Mouse (Mus musculus): ENCODE data around the gene Mthfd1l.
"Not testable (repeated sequence)": the region's sequence is repeated elsewhere in the genome, so short reads cannot be mapped to it uniquely, and the experiment has no call there.

Mthfd1l gene

DNA sequence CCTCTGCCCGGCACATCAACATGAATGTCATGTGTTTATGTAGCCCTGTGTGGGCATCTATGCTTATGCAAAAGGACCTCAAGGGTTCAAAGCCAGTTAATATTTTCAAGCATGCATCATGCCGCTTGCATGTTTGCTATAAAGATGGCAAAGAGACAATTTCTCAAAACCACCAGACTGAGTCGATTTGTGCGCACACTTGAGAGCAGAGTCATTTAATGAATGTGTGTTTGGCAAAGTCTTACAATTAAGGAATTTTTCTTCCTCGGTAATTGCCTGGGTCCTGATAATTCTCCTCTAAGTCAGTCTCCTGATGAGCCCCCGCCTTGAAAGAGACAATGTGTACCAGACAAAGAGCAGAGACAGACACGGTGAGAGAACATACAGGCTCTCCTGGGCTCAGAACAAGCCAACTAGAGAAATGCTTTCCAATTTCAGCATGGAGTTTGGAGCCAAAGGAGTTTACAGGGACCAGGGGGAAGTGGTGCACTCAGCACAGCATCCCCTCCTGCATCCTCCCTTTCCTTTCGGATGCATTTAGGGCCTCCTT, 186.7 kb downstream of the Mthfd1l start:
- no peak for DNase-seq

DNA sequence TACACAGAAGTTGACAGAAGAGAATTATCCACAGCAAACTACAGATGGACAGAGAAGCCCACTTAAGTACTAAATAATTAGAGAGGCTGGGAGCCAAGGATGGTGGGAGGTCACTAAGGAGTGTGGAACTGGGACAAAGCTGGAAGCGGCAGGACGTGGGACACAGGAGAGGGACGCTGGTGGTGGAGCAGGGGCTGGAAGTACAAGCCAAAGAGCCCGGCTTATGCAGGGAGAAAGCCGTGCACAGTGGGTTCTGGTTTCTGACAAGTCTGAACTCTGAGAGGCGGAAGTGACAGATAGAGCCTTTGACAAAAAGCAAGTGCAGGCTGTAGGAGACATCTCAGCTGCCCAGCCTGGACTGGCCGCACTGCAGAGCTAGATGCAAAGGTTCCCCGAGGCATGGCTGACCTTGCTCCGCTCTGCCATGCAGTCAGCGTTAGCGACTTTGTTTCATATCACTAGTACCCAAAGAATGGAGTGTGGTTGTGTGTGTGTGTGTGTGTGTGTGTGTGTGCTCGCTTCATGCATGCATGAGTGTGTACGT, 187.4 kb downstream of the Mthfd1l start:
- no peak for DNase-seq

DNA sequence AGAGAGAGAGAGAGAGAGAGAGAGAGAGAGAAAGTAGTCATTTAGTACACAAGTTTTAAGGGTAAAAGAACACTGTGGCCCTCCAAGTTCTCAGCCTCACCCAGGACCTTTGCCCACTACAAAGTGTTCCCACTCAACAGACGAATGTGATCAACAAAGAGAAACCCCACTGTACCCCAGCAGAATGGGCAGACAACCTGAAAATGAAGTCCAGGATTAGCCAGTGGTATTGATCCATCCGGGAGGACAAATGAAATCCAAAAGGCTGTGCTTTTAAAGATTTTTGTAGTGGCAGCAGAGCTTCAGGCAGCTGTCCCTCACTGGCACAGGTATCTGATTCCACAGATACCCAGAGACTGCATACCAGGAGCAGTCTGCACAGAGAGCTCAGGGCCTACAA, 189.1 kb downstream of the Mthfd1l start:
- no peak for DNase-seq

DNA sequence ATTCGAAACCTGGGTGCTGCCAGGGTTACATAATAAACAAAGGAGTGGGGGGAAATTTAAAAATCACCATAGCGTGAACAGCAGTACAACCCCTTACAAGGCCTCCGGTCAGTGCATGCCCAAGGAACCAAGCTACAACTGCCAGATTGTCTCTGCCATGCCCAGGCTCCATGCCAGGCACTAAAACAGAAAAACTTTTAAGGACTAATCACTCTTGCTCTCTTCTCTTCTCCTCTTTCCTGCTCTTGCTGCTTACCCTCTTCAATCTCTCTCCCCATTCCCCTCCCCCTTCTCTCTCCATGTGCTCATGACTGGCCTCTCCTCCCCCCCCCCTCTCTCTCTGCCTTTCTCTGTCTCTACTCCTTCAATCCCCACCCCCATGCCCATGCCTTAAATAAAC, 190.1 kb downstream of the Mthfd1l start:
- no peak for DNase-seq

DNA sequence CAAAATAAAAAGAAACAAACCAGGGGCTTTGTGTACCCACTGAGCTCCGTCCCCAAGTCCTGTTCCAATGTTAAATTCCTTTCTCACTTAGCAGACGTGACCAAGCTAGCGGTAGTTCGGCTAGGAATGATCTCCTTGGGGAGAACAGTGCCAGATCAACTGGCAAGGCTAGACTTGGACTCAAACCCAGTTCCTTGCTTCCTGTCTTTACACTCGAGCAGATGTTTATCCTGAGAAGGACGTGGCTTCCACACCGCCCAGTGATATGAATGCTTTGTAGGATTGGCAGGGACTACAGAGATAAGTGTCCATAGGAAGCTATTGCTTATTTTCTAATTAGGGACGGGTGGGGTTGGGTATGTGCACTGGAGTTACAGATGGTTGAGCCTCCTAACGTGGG, 191.8 kb downstream of the Mthfd1l start:
- no peak for DNase-seq

DNA sequence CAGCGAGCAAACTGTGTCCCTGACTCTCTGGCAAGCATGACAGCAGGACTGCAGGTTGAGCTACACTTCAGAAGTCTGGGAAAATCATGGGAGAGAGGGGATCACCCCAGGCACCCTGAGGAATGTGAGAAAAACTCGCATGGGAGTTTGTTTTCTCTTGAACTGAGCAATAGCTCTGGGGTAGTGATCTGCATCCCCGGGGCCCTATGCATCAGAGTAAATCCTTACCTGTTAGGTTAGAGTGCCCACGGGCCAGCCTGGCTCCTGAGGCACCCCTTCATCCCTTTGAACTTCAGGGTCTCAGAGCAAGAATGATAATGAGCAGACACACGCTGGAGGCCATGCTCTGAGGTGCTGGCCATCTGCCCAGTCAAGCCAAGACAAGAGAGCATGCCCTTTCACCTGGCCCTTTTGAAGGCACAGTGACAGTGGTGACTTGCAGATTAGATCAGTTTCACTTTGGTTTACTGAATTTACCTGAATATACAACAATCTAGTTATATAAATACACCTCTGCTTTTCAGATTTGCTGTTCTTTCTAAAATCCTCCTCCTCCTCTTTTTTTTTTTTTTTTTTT, 195.4 kb downstream of the Mthfd1l start:
- no peak for DNase-seq

DNA sequence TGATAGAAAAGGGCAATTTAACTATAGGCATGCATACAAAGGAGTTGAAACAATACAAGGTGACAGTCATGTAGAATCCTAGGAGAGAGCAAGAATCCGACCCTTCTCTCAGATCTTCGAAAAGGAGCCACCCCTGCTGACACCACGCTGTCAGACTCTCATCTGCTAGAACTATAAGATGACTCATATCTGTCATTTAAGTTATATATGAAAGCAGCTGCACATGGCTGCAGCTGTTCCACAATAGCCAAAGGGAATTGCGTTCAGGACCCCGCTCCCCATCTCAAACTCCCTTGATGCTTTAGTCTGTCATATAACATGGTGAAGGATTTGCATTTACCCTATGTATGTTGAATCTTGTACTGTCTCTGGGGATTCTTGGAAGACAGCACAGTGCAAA, 201.3 kb downstream of the Mthfd1l start:
- DNase-seq: no peak

DNA sequence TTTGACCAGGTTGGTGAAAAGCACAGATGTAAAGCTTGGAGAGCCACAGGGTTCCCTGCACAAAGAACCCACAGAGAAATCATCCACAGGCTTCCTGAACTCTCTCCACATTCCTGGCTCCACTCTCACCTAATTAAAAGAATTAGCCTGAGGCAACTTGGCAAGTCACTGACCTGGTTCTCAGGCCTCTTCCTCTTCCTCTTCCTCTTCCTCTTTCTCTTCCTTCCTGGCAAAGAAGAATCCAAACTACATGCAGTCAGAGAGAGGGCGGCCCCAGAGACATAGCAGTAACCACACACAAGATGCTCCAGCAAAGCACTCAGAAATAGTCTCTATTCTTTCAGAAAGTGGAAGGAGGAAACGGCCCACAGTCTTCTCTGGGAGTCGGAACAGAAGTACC, 201.8 kb downstream of the Mthfd1l start:
- no peak for DNase-seq

DNA sequence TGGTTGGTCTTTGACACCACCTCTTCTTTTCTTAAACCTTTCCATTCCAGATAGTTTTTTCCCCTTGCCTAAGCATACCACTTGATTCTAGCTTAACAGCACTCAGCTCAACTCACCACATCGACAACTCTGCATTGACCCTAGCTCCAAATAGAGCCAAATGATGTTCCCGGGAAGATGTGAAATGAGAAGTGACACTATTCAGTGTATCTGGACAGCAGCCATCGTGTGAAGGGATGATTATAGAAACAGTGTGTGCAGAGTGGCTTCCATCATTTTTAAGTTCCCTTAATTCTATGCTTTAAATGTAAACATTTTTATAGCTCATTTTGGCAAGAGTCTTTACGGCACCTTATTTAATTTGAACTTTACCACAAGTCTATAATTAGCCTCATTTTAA, 204.4 kb downstream of the Mthfd1l start:
- DNase-seq: no peak

DNA sequence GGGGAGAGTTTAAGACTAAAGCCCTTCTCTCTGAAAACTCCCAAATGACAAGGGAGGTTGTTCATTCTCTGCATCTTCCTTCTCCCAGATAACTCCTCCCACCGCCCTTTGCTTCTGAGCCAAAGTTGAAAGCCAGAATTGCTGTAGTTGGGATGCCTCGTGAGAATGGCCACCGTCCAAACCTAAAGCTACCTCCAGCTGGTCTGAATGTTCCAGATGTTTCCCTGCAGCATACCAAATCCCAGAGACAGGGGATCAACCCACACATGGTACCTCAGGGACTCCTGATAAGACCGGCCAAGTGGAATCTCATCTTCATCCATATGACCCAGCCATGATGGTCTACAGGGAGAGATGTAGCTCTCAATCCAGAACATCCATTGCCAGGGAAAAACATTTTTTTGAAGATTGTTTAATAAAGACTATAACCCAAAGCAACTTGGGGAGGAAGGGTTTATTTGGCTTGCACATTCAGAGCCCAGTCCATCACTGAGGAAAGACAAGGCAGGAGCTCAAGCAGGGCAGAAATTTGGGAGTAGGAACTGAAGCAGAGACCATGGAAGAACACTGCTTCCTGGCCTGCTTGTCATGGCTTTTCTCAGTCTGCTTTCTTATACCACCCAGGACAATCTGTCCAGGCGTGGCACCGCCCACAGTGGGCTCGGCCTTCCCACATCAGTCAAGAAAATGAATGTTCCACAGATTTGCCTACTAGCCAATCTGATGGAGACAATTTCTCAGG, 206.3 kb downstream of the Mthfd1l start:
- DNase-seq: no peak

DNA sequence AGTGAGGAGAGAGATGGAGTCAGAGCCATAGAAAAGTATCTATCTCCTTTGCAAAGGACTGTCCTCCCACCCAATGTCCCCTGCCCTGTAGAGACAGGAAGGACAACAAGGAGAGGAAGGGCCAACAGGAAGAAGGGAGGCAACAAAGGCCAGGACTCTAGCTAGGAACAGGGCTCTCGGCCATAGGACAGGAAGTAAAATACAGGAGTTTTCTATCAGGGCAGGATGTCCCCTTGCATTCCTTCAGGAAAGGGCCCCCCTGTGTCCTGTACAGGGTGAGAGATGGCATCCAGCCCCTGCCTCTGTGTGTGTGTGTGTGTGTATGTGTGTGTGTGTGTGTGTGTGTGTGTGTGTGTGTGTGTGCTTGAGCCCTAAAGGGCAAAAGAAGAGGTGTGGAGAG, 209.0 kb downstream of the Mthfd1l start:
- no peak for DNase-seq

DNA sequence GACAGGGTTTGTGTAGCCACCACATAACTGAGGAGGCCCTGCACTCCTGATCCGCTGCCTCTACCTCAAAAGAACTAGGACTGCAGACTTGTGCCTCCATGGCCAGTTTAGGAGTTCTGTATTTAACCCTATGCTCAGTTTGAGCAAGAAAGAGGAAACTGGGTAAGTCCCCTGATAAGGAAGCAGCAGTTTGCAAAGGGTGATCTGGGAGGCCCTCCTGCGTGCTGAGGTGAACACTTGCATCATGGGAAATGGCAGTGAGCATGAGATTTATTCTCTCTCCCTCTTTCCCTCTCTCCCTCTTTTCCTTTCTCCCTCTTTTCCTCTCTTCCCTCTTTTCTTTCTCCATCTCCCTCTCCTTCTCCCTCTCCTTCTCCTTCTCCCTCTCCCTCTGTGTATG, 209.5 kb downstream of the Mthfd1l start:
- DNase-seq: no peak

DNA sequence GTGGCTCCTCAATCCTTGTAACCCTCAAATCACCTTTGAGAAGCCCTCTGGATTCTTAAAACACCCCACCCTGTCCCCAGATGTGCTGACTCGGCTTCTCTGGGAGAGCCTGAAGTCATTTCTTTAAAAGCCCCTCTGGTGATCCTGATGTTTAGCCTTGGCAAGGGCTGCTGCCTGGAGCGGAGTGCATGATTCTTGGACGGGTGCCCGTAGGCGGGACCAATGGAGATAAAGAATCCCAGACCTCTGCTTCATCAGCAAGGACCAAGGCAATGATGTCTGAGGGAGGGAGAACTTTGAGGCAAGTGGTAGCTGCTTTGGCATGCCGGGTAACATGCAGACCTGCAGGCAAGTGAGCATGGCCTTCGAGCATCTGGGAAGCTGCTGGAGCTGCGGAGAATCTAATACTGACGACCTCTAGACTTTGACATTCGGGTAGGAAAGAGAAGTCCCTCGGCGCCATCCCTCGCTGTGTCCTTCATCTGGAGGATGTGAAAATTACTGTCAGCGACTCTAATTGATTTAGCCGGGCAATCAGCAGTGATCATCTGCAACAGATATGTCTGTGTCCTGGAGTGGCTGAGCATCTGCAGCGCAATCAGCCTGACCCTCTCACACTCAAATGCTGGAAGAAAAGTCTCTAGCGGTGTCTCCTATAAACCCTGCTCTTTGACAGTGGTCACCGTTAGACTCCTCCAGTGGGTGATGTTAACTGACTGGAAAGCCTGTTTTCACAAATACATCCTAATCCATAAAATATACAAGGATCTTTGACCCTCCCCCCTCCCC, 215.9 kb downstream of the Mthfd1l start:
- peak; percentile 50 to 56 for DNase-seq

DNA sequence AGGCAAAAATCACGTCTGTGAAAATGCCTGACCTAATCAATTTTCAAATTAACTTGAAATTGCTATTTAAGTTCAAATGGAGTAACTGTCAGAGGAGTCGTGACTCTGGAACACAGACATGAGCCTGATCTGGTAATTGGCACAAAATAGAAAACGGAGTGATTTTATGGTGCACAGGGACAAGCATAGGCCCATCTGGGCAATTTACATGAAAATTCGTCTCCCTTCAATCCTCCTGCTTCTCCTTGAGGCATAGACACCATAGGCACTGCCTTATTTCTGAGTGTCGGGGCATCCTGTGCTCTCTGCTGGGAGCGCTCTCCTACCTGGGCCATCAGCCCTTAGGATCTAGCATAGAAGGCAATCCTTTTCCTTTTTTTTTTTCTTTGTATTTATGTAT, 216.5 kb downstream of the Mthfd1l start:
- DNase-seq: no peak

DNA sequence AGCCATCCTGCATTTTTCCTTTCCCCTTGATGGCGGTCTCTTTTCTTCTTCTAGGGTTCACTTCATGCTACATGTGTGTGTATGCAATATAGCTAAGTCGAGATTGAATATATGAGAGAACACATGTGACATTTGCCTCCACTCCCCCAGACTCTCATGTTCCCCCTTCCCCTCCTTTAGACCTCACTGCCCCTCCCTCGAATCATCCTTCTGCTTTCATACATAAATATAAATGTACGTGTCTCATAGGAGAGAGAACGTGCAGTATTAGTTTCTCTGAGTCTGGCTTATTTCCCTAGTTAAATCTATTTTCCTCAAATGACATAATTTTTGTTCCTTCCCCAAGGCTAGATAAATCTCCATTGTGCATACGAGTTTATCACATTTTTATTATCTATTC, 226.1 kb downstream of the Mthfd1l start:
- DNase-seq: no peak

DNA sequence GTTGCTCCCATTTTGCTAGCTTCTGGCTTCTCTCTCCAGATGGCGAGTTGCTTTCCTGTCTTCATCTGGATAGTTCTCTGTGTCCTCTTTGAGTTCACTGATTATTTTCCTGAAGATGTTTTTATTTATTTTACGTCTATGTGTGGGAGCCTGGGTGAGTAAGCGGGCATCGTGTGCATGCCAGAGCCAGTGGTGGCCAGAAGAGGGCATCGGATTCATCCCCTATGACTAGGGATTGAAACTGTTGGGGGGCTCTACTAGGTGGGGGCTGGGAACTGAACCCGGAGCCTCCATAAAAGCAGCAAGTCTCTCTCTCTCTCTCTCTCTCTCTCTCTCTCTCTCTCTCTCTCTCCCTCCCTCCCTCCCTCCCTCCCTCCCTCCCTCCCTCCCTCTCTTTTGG, 227.0 kb downstream of the Mthfd1l start:
- DNase-seq: no peak

DNA sequence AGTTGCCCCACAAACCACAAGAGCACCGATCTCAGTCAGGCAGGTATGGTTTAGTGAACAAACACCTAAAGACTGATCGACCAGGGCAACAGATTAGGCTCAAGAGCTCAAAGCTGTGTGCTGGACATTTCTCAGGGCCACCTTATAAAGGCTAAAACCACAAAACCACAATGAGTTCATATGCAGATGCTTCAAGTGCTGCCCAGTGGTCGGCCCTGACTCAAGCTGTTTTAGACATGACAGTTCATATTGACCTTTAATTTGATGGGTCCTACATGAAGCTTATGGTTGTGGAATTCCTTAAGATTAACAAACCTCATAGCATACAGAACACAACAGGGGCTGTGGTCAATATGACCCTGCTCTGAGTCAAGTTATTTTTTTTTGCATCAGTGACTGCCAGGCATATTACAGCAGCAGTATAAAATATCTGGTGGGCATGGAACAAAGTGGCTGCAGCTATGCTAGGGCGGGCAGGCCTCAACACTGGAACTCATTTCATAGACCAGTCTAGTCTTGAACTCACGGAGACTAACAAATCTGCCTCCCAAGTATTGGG, 227.7 kb downstream of the Mthfd1l start:
- DNase-seq: no peak

DNA sequence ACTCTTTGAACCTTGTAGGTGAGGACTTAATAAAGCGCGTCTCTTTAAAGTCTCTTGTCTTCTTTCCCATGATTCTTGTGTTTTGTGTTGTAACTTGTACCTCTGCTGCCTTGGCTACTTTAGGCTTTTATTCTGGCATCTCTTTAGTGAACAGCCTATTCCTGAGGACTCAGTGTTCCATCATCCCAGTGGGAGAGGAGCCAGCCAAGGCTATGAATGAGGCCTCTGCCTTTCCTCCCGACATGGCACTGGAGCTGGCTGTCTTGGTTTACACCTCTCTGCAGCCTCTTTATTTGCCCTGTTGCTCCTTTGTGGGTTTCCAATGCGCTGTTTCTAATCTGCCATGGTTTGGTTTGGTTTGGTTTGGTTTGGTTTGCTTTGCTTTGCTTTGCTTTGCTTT, 228.2 kb downstream of the Mthfd1l start:
- no peak for DNase-seq

DNA sequence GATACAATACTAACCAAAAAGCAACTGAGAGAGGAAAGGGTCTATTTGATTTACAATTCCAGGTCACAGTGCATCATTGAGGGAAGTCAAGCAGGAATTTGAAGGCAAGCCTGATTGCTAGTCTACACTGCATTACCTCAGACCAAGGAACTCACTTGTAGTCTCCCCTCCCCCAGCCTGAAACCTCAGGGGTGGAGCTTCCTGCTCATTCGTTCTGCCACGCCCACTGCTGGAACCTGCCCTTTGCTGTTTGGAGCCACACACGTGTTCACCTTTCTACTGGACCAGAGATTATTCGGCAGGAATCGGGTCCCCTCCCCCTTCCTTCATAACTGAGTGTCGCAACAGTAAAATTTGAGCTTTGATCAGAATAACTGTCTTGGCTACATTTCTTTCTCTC, 230.7 kb downstream of the Mthfd1l start:
- DNase-seq: not testable (repeated sequence)

DNA sequence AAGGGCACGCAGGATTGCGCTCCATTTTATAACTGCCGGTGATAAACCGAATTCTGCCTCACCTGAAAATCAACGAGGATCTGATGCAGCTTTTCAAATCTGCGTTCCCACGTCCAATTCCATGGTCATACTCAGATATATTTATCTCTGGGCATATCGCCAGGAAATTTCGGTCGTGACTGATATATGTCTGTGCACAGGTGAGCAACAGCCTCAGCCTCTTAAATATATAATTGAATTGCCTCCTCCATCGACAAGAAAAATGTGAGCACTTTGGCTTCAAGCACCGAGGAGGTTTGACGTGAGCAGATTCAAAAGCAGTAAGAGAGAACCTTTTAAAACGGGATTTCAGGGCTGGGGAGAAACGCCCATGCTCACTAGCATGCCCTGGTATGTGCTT, 236.1 kb downstream of the Mthfd1l start:
- no peak for DNase-seq

DNA sequence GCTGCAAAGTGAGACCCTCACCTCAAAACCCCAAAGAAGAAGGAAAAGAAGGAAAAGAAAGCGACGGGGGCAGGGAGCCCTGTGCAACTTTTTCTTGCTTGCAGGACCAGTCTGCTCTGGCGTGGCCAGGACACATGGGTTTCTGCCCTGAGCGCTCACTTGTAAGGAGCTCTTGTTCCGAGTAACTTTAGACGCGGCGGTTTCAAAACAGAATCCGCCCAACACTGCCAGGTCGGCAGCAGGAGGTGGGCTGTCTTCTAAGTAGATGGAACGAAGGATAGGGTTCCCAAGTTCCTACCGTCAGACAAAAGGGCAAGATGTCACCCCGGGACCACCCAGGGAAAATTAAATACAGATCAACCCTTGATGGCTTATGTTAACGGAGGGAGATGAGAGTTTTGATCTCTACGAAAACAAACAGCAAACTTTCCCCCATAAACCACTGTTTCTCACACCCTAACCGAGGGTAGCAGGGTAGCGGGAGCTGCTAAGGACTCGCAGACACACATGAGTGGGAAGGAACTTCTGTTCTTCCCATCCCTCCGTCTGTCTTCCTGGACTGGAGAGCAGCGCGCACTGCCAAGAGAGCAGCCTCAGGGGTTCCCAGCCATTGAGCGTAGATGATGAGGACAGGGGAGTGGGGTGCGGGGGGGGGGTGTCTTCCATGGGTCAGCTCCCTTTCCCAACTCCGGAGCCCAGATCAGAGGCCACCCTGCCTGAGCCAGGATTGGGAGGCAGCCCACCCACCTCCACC, 237.6 kb downstream of the Mthfd1l start:
- DNase-seq: peak; percentile 36 to 43

DNA sequence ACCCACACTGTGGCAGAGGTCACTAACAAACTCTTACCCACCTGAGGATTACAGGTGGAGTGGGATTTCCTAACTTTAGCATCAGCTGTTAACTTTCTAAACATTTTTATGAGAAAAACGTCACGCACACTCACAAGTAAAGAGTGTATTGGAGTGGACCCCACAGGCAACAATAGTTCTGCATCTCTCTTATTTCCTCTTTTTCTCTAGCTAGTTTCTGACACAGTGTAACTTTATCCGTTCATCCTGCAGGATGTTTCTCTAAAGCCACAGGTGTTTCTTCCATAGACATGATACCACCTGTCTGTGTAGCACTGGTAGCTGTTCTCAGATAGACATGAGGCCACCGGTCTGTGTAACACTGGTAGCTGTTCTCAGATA, 238.1 kb downstream of the Mthfd1l start:
- no peak for DNase-seq
